Mouse (Mus musculus): ENCODE data around the gene Limch1.

DNA sequence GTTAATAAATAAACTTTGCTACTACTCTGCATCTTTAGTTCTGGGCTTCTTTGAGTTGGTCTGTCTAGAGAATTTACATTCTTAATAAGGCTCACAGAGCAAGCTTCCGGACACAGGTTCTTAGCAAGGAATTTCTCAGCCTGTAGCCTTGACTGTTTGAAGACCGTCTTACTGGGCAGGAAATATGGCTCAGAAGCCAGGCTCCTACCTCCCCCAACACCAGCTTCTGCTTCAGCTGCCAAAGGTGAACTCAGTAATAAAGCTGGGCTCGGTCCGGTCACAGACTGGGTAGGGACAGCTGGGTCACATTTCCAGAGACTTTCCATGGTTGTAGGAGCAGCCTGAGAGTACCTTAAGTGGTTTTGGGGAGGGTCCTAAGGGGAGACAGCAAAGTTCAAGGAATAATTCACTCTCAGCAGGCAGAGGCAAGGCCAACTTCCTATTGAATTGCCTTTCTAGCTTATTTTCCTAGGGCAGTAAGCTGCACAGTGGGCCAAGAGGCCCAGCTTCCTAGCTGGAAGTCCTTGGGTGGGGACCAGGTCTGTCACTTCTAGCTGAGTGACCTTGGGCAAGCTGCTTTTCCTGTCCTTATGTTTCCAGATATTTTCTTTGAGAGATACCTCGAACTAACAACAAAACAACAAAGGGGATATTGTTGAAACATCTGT lies 3.0 kb downstream of the Limch1 start:
- TF ChIP-seq CTCF (IDR thresholded peaks at IDR 0.05; ENCODE audit: low read depth, low read length) (no peak), TAL1 (conservative IDR thresholded peaks at IDR 0.05; ENCODE audit: low read depth, low read length) (no peak), GATA1 (IDR thresholded peaks at IDR 0.05; ENCODE audit: borderline replicate concordance, low read length) (no peak), POLR2AphosphoS5 (IDR thresholded peaks at IDR 0.05; ENCODE audit: insufficient replicate concordance, low read depth, low read length) (no peak), GATA2 (IDR thresholded peaks at IDR 0.05; ENCODE audit: borderline replicate concordance, low read depth, low read length) (no peak)
